Mouse (Mus musculus) olfactory bulb, adult 2 months (tissue): ENCODE measurements around the gene Man1c1.

ENCODE experiments used
- CTCF ChIP-seq: fragments of 200-500 bp; IDR thresholded peaks from 2 replicates; pipeline ENCODE4 v1.5.1; 2012; ENCODE audit warnings: low read depth, mild to moderate bottlenecking, low read length, moderate library complexity; ENCODE audit not compliant: insufficient read depth
- POLR2A ChIP-seq: fragments of 200-500 bp; IDR thresholded peaks from 2 replicates; pipeline ENCODE4 v1.6.1; 2012; ENCODE audit warnings: mild to moderate bottlenecking, low read depth, low read length, moderate library complexity; ENCODE audit not compliant: insufficient read depth

DNA sequence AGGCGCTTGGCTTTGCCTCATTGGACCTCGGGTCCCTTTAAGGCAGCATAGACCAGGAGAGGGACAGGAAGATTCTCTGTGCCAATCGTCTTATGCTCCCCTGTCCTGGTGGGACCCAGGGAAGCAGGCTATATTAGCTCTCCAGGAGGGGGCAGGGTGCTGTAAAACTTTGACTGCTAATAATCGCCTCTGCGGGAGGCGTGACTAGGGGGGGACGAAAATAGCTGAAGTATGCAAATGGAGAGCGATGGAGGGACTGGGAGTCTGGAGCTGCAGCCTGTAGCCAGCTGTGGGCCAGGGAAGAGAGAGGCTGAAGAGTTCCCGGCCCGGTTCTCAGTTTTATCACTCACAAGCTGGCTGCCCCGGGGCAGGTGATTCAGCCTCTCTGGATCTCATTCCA lies 124.9 kb downstream of the Man1c1 start:
- peak; percentile 10; the same call in 1 of the 2 replicates for TF ChIP-seq CTCF
- TF ChIP-seq POLR2A, result 0 out of 2 replicates have a peak, but pooled peaks have one; percentile 26
